Mouse (Mus musculus) lung, embryonic 15.5 days (tissue): ENCODE results near the gene Nhej1. TPM values are rescaled to one million over a fixed set of nuclear protein-coding genes. Genes with fewer than 3 reads are reported as not detected.

Experiments
- ATAC-seq: fragments of 200-750 bp; cut with Nextera tagmentation; 2 replicates; pipeline ENCODE4 v1.8.0; 2017; ENCODE audit warnings: moderate number of reproducible peaks, borderline replicate concordance; ENCODE audit not compliant: low FRiP score, low TSS enrichment; ENCODE audit errors: extremely low read depth
- H3K27ac ChIP-seq: fragments of 300-500 bp; sonication (generic); 2 replicates; pipeline ENCODE4 v1.5.1; 2015; ENCODE audit warnings: moderate library complexity, mild to moderate bottlenecking, inconsistent platforms
- H3K27me3 ChIP-seq: fragments of 300-500 bp; sonication (generic); 2 replicates; pipeline ENCODE4 v1.6.1; 2015; ENCODE audit warnings: inconsistent platforms
- H3K36me3 ChIP-seq: fragments of 300-500 bp; sonication (generic); 2 replicates; pipeline ENCODE4 v1.6.1; 2015; ENCODE audit warnings: inconsistent platforms
- H3K4me1 ChIP-seq: fragments of 300-500 bp; sonication (generic); 2 replicates; pipeline ENCODE4 v1.6.1; 2015; ENCODE audit warnings: inconsistent platforms
- H3K4me2 ChIP-seq: fragments of 300-500 bp; sonication (generic); 2 replicates; pipeline ENCODE4 v1.6.1; 2015; ENCODE audit warnings: inconsistent platforms, mild to moderate bottlenecking, moderate library complexity
- H3K4me3 ChIP-seq: fragments of 300-500 bp; sonication (generic); 2 replicates; pipeline ENCODE4 v1.5.1; 2015; ENCODE audit warnings: mild to moderate bottlenecking, inconsistent platforms
- H3K9ac ChIP-seq: fragments of 300-500 bp; sonication (generic); 2 replicates; pipeline ENCODE4 v1.6.1; 2015; ENCODE audit warnings: inconsistent platforms
- H3K9me3 ChIP-seq: fragments of 300-500 bp; sonication (generic); 2 replicates; pipeline ENCODE4 v1.6.1; 2016; ENCODE audit warnings: inconsistent platforms
- WGBS: fragments of 180-500 bp; shearing (Covaris S2); methylation state at CpG from one replicate; pipeline ENCODE4 v1.1.7; 2015; 5-methylcytosine and 5-hydroxymethylcytosine counted together
- polyA plus RNA-seq: library from polyadenylated mRNA; unstranded; fragments of >200 nt; fragmentation: Nextera tagmentation; extraction: Ambion mirVana; gene quantifications from 2 replicates; pipeline ENCODE4 v1.2.1, GENCODE M21; 2015

Nhej1 gene
- polyA plus RNA-seq, 1 experiment from 2014 or later = 10.4 TPM

DNA sequence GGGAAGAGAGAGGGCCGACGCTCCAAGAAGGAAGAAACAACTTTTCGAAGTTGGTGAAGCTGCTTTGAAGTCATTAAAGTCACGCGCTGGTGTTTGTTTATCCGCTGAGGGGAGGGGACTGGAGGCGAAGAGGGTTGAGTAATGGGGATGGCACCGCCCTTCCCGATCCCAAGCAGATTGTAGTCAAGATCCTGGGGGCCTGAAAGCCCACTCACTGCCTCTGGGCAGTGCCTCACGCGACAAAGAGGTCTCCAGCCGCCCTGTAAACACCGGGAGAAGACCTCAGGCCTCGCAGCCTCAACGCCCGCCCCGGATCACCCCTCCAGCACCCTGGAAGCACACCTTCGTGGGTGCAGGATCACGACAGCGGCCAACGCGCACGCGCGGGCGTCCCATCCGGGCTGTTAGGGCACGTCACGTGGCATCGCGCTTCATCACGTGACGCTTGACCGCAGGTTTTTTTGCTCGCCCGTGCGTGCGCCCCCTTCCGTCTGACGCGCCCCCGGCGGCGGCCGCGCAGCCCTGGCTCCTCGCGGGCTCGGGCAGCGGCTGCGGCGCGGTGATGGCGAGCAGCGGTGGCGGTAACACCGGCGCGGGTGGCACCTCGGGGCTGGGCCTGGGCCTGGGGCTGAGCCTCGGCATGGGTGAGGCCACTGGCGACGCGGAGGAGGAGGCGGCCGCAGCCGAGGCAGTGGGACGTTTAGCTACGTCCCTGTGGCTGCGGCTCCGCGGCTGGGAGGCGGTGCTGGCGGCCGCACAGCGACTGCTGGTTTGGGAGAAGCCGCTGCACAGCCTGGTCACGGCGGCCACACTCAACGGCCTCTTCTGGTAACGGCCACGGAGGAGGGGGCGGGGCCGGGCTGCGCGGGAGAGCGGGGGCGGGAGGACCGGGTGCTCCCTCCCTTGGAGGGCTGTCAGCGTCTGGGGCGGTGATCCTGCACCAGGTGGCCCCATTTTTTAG, 17.6 kb upstream of the Nhej1 start, which contains the start of the genes Cnppd1 and Retreg2:
Gene Cnppd1, minus strand, starts transcription at position 411 of the 961 bp plus-strand sequence.
Gene Retreg2, plus strand, starts transcription at position 478 of the 961 bp plus-strand sequence.
- peaks cover 28% of the 10 kb centered on the region for H3K4me1 ChIP-seq
- H3K9me3 ChIP-seq = no peaks in the 10 kb centered on the region
- peak within 1 kb of the TSS; percentile 90 for H3K9ac ChIP-seq
- H3K4me2 ChIP-seq = peak within 1 kb of the TSS; percentile 89
- peaks cover 55% of the 10 kb centered on the region for H3K36me3 ChIP-seq
- ATAC-seq = peak; percentile 86
- peak within 1 kb of the TSS; percentile 94 for H3K27ac ChIP-seq
- H3K4me3 ChIP-seq = peak within 1 kb of the TSS; percentile 67
- H3K27me3 ChIP-seq = no peaks in the 10 kb centered on the region
- WGBS = under 1% methylated on average over 86 of the region's 91 CpGs

DNA sequence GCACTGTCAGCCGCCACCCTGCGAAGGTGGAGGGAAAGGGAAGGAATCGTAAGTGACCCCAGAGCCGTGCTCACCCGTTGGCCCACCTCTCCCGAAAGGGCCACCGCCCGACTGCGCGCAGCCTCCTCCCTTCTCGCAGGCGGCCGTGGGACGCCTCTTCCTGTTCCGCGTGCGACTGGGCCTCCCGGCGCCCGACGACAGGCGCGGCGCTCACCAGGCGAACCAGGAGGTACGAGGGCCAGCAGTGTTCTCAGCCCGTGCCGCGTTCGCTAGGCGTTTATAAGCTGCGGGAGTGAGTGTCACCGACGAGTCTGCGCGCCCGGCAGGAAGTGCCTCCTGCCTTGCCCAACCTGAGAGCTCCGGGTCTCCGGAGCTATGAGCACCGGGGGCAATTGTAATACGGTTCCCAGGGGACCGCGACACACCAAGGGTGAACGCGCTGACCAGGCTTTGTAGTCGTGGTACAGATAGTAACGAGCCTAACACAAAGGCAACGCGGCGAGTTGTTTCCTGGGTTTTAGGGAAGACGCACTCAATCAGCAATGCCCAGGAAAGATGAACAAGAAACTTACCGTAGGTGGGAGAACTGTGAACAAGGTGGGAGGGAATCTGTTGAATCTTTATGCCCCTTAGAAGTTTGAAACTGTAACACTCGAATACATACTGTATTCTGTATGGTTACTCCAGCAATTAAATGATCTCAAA, 16.6 kb upstream of the Nhej1 start:
- peaks cover 53% of the 10 kb centered on the region for H3K36me3 ChIP-seq
- peak; percentile 24; the same call in 1 of the 2 replicates for ATAC-seq
- WGBS = under 1% methylated on average over 52 of the region's 53 CpGs

DNA sequence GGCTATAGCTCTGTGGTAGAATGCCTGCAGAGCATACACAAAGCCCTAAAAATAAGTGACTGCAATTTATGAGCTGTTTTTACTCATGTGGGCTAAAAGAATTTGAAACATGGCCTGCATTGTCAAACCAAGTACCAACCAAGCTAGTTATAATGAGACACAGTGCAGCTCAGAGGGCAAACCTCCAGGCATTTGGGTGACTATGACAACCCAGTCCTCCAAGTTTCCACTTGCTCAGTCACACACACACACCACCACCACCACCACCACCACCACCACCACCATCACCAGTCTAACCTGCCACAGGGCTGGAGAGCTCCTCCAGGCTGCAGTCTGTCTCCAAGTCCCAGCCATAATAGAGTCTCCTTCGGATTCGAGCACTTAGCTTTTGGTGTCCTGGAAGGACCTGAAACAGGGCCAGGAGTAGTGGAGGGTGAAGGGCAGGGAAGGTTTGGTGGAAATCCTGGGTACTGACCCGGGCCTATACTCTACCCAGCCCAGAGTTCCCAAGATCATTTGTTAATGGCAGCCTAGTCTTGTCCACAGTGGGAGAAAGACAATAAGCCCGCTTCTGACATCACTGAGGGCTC, 15.7 kb upstream of the Nhej1 start:
- WGBS = 57% methylated on average over 4 of the region's 4 CpGs
- ATAC-seq = no peak
- H3K4me2 ChIP-seq = peak overlapping the region; percentile 89
- H3K4me3 ChIP-seq = peak overlapping the region; percentile 67
- H3K9me3 ChIP-seq = no peaks in the 10 kb centered on the region
- peak overlapping the region; percentile 94 for H3K27ac ChIP-seq
- H3K27me3 ChIP-seq = no peaks in the 10 kb centered on the region
- peak overlapping the region; percentile 90 for H3K9ac ChIP-seq
- peaks cover 53% of the 10 kb centered on the region for H3K36me3 ChIP-seq
- H3K4me1 ChIP-seq = peaks cover 28% of the 10 kb centered on the region

More for the DNA sequence above, 16.6 kb upstream of the Nhej1 start:
- no peaks in the 10 kb centered on the region for H3K9me3 ChIP-seq
- H3K4me3 ChIP-seq = peak overlapping the region; percentile 67
- peak overlapping the region; percentile 89 for H3K4me2 ChIP-seq
- H3K9ac ChIP-seq = peak overlapping the region; percentile 90
- H3K4me1 ChIP-seq = peaks cover 28% of the 10 kb centered on the region
- H3K27ac ChIP-seq = peak overlapping the region; percentile 94
- H3K27me3 ChIP-seq = no peaks in the 10 kb centered on the region

DNA sequence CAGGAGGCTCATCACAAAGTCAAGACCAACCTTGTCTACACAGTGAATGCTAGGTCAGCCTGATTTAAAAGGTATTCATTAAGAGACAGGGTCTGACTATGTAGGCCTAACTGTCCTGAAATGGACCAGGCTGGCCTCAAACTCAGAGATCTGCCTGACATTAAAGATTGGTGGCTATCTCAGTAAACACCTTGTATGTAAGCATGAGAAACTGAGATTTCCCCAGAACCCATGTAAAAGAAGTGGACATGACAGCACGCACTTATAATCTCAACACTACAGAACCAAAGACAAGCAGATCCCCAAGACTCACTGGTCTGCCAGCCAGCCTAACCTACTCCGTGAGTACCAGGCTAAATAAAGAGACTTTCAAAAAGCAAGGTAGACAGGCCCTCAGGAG, 13.4 kb upstream of the Nhej1 start:
- Histone ChIP-seq H3K9ac (no peak overlapping the region), H3K27ac (no peak overlapping the region), H3K27me3 (no peaks in the 10 kb centered on the region), H3K4me2 (no peak overlapping the region), H3K4me3 (no peak overlapping the region), H3K9me3 (no peaks in the 10 kb centered on the region), H3K36me3 (peaks cover 41% of the 10 kb centered on the region), H3K4me1 (peaks cover 18% of the 10 kb centered on the region)
- ATAC-seq = no peak
- WGBS = 88% methylated on average over 2 of the region's 2 CpGs

DNA sequence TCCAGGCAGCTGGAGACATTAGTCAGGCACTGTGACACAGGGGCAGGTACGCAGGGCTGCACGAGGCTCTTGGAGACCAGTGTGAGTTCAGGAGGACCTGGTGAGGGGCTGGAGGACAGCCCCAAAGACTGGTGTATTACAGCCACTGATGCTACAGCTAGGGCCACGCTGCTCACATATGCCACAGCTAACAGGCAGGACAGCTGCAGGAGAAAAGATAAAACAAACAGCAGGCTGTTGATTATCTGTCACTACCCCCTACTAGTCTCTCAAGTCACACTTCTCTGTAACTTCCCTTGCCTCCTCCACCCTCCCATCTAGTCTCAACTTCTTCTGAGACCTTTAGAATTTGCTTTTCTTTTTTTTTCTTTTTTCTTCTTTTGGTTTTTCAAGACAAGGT, 11.7 kb upstream of the Nhej1 start:
- H3K4me3 ChIP-seq = no peak overlapping the region
- 34% methylated on average over 3 of the region's 3 CpGs for WGBS

DNA sequence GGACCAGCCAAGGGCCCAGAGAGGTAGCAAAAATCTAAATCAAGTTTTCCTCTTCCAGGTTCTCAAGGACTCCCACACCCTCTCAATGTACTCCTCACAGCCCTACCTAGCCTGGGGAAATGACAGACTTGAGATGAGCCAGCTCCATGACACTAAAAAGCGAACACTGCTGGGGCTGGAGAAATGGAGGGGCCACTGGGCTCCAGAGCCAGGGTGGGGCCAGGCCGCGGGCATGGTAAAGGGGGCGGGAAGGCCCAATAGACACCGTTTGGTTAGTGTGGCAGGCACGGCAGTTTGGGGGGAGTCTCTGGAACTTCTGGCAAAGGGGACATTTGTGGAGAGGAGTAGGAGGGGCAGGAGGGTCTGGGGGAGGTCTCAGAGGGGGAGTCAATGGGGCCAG, 11.3 kb upstream of the Nhej1 start:
- no peak overlapping the region for H3K9ac ChIP-seq
- no peak overlapping the region for H3K4me3 ChIP-seq
- H3K36me3 ChIP-seq = peaks cover 41% of the 10 kb centered on the region
- no peak overlapping the region for H3K27ac ChIP-seq
- 67% methylated on average over 6 of the region's 6 CpGs for WGBS
- ATAC-seq = no peak
- no peaks in the 10 kb centered on the region for H3K27me3 ChIP-seq
- H3K9me3 ChIP-seq = no peaks in the 10 kb centered on the region
- H3K4me2 ChIP-seq = no peak overlapping the region
- peaks cover 14% of the 10 kb centered on the region for H3K4me1 ChIP-seq

More for the DNA sequence above, 11.7 kb upstream of the Nhej1 start:
- Histone ChIP-seq H3K9me3 (no peaks in the 10 kb centered on the region), H3K36me3 (peaks cover 41% of the 10 kb centered on the region), H3K9ac (no peak overlapping the region), H3K27me3 (no peaks in the 10 kb centered on the region), H3K4me1 (peaks cover 14% of the 10 kb centered on the region), H3K4me2 (no peak overlapping the region), H3K27ac (no peak overlapping the region)
- ATAC-seq = no peak

DNA sequence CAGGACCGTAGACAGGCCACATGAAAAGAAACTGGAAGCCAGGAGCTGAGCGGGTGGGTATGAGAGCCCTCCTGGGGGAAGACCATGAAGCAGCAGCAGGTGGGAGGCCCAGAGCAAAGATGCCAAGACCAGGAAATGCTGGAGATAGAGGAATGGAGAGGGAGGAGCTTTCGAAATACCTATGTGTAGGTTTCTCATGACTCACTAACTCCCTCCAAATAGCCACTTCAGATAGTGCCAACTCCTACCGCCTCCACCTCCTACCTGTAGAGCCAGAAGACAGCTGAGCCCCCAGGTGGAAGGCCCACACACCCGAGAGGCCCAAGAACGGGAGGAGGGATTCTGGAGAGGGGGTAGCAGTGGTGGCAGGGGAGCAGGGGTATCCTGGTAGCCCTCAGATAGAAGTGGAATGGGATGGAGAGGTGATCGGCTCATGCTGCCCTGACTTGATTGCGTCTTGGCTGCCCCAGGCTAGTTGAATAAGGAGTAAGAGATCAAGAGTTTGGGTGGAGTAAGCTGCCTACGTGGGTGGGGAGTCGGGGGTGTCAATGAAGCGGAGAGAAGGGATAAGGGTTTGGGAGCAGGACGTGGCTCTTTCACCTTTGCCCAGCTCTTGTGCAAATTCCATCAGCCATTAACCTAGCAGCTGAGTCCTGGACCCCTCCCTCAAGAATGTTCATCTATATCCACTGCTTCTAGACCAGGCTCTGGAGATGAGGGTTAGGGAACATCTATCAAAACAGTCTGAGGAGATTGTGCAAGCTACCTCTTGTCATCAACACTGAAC, 8.6 kb upstream of the Nhej1 start, which contains the start of gene Slc23a3:
Gene Slc23a3, minus strand, starts transcription at position 470 of the 787 bp plus-strand sequence.
- no peaks in the 10 kb centered on the region for H3K9me3 ChIP-seq
- no peak within 1 kb of the TSS for H3K9ac ChIP-seq
- peaks cover 30% of the 10 kb centered on the region for H3K36me3 ChIP-seq
- no peak within 1 kb of the TSS for H3K4me2 ChIP-seq
- ATAC-seq = no peak
- H3K4me1 ChIP-seq = no peaks in the 10 kb centered on the region
- H3K27me3 ChIP-seq = no peaks in the 10 kb centered on the region
- no peak within 1 kb of the TSS for H3K4me3 ChIP-seq
- H3K27ac ChIP-seq = no peak within 1 kb of the TSS
- 38% methylated on average over 12 of the region's 12 CpGs for WGBS

DNA sequence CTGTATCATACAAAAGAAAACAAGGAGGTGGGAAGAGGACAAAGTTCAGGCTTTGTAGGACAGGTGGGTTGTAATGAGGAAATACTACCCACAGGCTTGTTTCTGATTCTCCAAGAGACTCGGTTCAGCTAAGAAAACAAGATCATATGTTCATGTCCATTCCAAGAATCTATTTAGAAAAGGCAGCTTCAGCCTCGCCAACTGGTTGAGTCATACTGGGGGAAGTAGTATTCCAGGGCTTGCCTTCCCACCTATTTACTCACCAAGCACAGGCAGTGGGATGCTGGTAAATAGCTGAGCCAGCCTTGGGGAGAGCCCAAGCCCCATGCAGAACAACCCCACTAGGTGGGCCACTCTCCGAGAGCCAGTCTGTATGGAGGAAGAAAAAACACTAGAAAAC, 3.6 kb upstream of the Nhej1 start:
- no peak for ATAC-seq
- no peaks in the 10 kb centered on the region for H3K36me3 ChIP-seq
- H3K9ac ChIP-seq = no peak overlapping the region
- 73% methylated on average over 3 of the region's 3 CpGs for WGBS
- peaks cover 6% of the 10 kb centered on the region for H3K4me1 ChIP-seq
- H3K27ac ChIP-seq = no peak overlapping the region
- H3K4me3 ChIP-seq = no peak overlapping the region
- H3K9me3 ChIP-seq = no peaks in the 10 kb centered on the region
- no peaks in the 10 kb centered on the region for H3K27me3 ChIP-seq
- no peak overlapping the region for H3K4me2 ChIP-seq

DNA sequence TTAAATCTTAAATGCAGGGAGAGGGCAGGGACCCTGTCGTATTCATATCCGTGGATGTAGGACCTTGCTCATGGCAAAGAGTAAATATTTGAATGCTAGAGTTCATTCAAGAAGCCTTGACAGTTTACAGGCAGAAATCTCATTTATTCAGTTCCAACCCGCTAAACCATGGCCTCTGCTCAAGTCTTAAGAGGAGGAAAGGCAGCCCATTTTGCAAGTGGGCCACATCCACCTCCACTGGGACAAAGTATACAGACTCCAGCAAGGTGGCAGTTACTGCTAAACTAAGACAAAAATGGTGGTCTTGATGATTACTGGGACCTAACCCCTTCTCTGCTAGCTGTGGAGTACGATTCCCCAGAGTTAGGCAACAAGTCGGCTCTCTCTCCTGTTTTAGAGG, 418 bp upstream of the Nhej1 start:
- Histone ChIP-seq H3K36me3 (no peaks in the 10 kb centered on the region), H3K27ac (peak overlapping the region; percentile 98), H3K4me1 (peaks cover 6% of the 10 kb centered on the region), H3K9ac (peak overlapping the region; percentile 14), H3K9me3 (no peaks in the 10 kb centered on the region), H3K4me3 (peak overlapping the region; percentile 56), H3K4me2 (peak overlapping the region; percentile 65), H3K27me3 (no peaks in the 10 kb centered on the region)
- WGBS = 31% methylated on average over 5 of the region's 5 CpGs
- ATAC-seq = no peak

DNA sequence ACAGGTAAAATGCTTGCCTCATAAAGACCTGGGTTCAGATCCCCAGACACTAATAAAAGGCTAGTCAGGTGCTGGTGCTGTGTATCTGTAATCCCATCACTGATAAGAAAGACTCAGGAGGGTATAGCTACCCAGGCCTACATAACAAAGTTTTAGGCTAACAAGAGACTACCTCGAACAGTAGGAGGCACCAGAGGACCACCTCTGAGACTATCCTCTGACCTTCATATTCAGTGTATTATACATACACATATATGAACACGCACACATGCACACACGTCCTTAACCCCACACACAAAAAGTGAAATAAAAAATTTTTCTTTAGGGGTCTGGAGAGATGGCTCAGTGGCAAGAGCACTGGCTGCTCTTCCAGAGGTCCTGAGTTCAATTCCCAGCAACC, 2.8 kb downstream of the Nhej1 start:
- Histone ChIP-seq H3K9me3 (no peaks in the 10 kb centered on the region), H3K4me1 (peaks cover 6% of the 10 kb centered on the region), H3K9ac (no peak overlapping the region), H3K4me3 (no peak overlapping the region), H3K27me3 (no peaks in the 10 kb centered on the region), H3K4me2 (no peak overlapping the region), H3K36me3 (no peaks in the 10 kb centered on the region), H3K27ac (no peak overlapping the region)
- no peak for ATAC-seq
- WGBS = 71% methylated on average over 3 of the region's 3 CpGs

DNA sequence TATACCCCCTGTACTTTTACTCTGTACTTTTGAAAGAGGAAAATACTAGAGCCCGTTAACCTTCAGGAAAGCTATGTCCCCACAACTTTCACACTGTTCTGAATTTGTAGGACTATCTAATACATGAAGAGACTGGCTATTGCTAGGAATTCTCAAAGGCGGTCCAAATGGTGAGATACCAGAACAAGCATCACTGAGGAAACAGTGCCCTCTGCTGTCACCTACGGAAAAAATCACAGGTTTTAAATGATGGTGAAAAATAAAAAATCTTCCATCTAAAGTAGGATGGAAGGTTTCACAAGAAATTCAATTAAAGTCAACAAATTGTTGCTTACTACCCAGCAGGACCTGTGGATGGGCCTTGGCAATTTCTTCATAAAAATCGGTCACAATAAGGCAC, 72.9 kb downstream of the Nhej1 start:
- no peaks in the 10 kb centered on the region for H3K27me3 ChIP-seq
- WGBS = 20% methylated on average over 4 of the region's 4 CpGs
- no peak overlapping the region for H3K4me3 ChIP-seq
- peaks cover 9% of the 10 kb centered on the region; the same call in 1 of the 2 replicates for H3K4me1 ChIP-seq
- no peak overlapping the region for H3K27ac ChIP-seq
- no peaks in the 10 kb centered on the region for H3K36me3 ChIP-seq
- no peak overlapping the region for H3K4me2 ChIP-seq
- no peak for ATAC-seq
- no peak overlapping the region for H3K9ac ChIP-seq
- H3K9me3 ChIP-seq = no peaks in the 10 kb centered on the region
